Mouse (Mus musculus): Measurements from ENCODE around the gene Slc7a5. TPM values are rescaled to one million over a fixed set of nuclear protein-coding genes. Genes with fewer than 3 reads are reported as not detected.
A peak's percentile ranks its signal among the peaks of the same experiment; 100 is the strongest.

Slc7a5 gene
- total and polyA plus RNA-seq, 3 experiments: 32.6 to 141 (median 127) TPM

DNA sequence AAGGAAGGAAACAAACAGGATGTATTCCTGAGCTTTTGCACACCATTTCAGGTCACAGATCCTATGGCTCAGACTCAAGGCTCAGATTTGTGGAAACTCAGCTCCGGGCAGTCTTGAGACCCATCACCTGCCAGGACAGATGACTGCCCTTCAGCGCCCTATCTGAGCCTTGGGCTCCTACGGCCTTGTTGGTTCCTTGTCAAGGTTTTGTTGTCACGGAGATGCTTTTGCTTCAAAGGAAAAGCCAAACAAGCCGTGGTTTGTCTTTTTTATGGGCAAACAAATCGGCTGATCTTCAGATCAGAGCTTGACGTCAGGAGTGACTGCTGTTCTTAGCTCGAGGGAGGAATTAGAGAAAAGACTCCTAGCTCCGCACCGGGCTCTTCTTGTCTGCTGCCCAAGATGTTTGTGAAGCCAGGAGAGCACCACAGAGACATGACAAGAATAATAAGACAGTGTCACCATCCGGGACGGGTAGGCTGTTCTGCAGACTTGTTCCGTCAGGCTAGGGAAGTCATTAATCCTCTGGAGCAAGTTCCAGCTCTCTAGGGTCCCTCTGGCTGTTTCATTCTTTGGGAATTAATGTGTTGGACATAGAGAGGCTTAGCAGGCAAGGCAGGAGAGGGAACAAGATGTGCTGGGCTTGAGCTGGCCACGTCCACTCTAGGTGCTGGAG is 51.3 kb downstream of the Slc7a5 start:
- ATAC-seq (ENCODE audit: extremely low read depth, insufficient number of reproducible peaks, low FRiP score, poor library complexity, severe bottlenecking) (no peak), DNase-seq (ENCODE audit: low spot score) (no peak)
- H3K27me3 ChIP-seq (ENCODE audit: insufficient read depth, low read length): peaks cover 40% of the 10 kb centered on the region
- no peak for TF ChIP-seq GATA1 (IDR thresholded peaks at IDR 0.05; ENCODE audit: borderline replicate concordance, low read length)
- no peak for TF ChIP-seq TAL1 (conservative IDR thresholded peaks at IDR 0.05; ENCODE audit: low read depth, low read length)
- no peak for TF ChIP-seq GATA2 (IDR thresholded peaks at IDR 0.05; ENCODE audit: borderline replicate concordance, low read depth, low read length)
- TF ChIP-seq CTCF (IDR thresholded peaks at IDR 0.05; ENCODE audit: low read depth, low read length): no peak
- no peak for TF ChIP-seq POLR2AphosphoS5 (IDR thresholded peaks at IDR 0.05; ENCODE audit: insufficient replicate concordance, low read depth, low read length)
- no peaks in the 10 kb centered on the region for H3K36me3 ChIP-seq (replicated peaks)
- no peaks in the 10 kb centered on the region for H3K9me3 ChIP-seq (replicated peaks)
- H3K4me1 ChIP-seq (ENCODE audit: insufficient read depth, low read depth, low read length): peaks cover 22% of the 10 kb centered on the region
- no peak overlapping the region for H3K4me3 ChIP-seq (ENCODE audit: low read depth, low read length)

DNA sequence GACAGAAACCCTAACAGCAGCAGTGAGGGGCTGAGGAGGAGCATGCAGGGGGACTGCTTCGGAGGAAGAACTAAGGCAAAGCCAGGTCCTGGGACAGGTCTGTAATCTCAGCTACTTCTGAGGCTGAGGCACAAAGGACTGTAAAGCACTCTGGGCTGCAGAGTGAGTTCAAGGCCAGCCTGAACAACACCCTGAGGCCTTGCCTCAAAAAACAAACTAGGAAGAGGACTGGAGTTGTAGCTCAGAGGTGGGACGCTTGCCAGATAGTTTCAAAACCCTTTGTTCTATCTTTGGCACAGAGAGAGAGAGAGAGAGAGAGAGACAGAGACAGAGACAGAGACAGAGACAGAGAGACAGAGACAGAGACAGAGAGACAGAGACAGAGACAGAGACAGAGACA is 53.9 kb downstream of the Slc7a5 start:
- H3K4me1 ChIP-seq (ENCODE audit: insufficient read depth, low read depth, low read length): peaks cover 35% of the 10 kb centered on the region

DNA sequence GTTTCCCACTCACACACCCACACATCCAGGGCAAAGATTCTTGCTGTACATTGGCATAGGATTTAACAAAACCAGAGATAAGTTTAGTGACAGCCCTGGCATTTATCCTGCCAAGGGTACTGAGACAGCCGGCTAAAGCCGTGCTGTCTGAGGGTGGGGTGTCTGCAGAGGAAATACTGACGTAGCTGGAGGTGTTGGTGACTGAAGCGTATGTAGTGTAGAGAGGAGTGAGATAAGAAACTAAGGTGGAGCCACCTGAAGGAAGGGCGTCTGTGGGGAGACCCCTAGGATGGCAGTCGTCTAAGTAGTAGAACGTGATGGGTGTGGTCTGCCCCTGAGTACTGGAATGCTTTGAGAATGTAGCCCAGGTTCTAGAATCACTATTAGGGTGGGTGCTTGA is 55.0 kb downstream of the Slc7a5 start:
- no peaks in the 10 kb centered on the region for H3K9me3 ChIP-seq (replicated peaks)
- no peak overlapping the region for H3K4me3 ChIP-seq (ENCODE audit: low read depth, low read length)
- TF ChIP-seq GATA1 (IDR thresholded peaks at IDR 0.05; ENCODE audit: borderline replicate concordance, low read length): no peak
- TF ChIP-seq POLR2AphosphoS5 (IDR thresholded peaks at IDR 0.05; ENCODE audit: insufficient replicate concordance, low read depth, low read length): no peak
- TF ChIP-seq GATA2 (IDR thresholded peaks at IDR 0.05; ENCODE audit: borderline replicate concordance, low read depth, low read length): no peak
- no peak for TF ChIP-seq CTCF (IDR thresholded peaks at IDR 0.05; ENCODE audit: low read depth, low read length)
- TF ChIP-seq TAL1 (conservative IDR thresholded peaks at IDR 0.05; ENCODE audit: low read depth, low read length): no peak
- H3K27me3 ChIP-seq (ENCODE audit: insufficient read depth, low read length): peaks cover 21% of the 10 kb centered on the region
- no peak for ATAC-seq (ENCODE audit: extremely low read depth, insufficient number of reproducible peaks, low FRiP score, poor library complexity, severe bottlenecking)
- DNase-seq (ENCODE audit: low spot score): no peak
- no peaks in the 10 kb centered on the region for H3K36me3 ChIP-seq (replicated peaks)
- H3K4me1 ChIP-seq (ENCODE audit: insufficient read depth, low read depth, low read length): peaks cover 42% of the 10 kb centered on the region

More for the DNA sequence above, 53.9 kb downstream of the Slc7a5 start:
- H3K36me3 ChIP-seq (replicated peaks): no peaks in the 10 kb centered on the region
- no peak for DNase-seq (ENCODE audit: low spot score)
- no peak overlapping the region for H3K4me3 ChIP-seq (ENCODE audit: low read depth, low read length)
- H3K27me3 ChIP-seq (ENCODE audit: insufficient read depth, low read length): peaks cover 24% of the 10 kb centered on the region
- TF ChIP-seq CTCF (IDR thresholded peaks at IDR 0.05; ENCODE audit: low read depth, low read length) (no peak), TAL1 (conservative IDR thresholded peaks at IDR 0.05; ENCODE audit: low read depth, low read length) (no peak), POLR2AphosphoS5 (IDR thresholded peaks at IDR 0.05; ENCODE audit: insufficient replicate concordance, low read depth, low read length) (no peak), GATA1 (IDR thresholded peaks at IDR 0.05; ENCODE audit: borderline replicate concordance, low read length) (no peak), GATA2 (IDR thresholded peaks at IDR 0.05; ENCODE audit: borderline replicate concordance, low read depth, low read length) (no peak)
- no peak for ATAC-seq (ENCODE audit: extremely low read depth, insufficient number of reproducible peaks, low FRiP score, poor library complexity, severe bottlenecking)
- H3K9me3 ChIP-seq (replicated peaks): no peaks in the 10 kb centered on the region

DNA sequence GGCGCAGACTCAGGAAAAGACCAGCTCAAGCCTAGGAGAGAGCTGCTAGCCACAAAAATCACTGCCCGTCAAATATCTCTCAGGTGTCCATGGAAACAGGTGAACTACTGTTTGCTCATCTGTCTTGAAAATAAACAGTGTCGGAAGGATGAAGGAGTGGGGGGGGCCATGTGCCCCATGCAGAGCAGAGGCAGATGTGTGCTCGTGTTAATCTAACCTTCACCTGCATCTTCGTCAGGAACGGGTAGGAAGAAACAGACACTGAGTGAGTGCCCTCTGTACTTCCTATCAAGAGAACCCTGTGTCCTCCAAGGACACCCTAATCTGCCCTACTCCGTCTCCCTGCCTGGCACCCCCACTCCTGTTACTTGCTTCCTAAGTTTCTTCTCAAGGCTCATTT is 55.8 kb downstream of the Slc7a5 start:
- peaks cover 49% of the 10 kb centered on the region for H3K4me1 ChIP-seq (ENCODE audit: insufficient read depth, low read depth, low read length)
- no peak for TF ChIP-seq CTCF (IDR thresholded peaks at IDR 0.05; ENCODE audit: low read depth, low read length)
- TF ChIP-seq GATA1 (IDR thresholded peaks at IDR 0.05; ENCODE audit: borderline replicate concordance, low read length): no peak
- TF ChIP-seq GATA2 (IDR thresholded peaks at IDR 0.05; ENCODE audit: borderline replicate concordance, low read depth, low read length): no peak
- no peak for TF ChIP-seq POLR2AphosphoS5 (IDR thresholded peaks at IDR 0.05; ENCODE audit: insufficient replicate concordance, low read depth, low read length)
- no peak for TF ChIP-seq TAL1 (conservative IDR thresholded peaks at IDR 0.05; ENCODE audit: low read depth, low read length)
- peaks cover 22% of the 10 kb centered on the region for H3K27me3 ChIP-seq (ENCODE audit: insufficient read depth, low read length)
- H3K9me3 ChIP-seq (replicated peaks): no peaks in the 10 kb centered on the region
- no peaks in the 10 kb centered on the region for H3K36me3 ChIP-seq (replicated peaks)
- ATAC-seq (ENCODE audit: extremely low read depth, insufficient number of reproducible peaks, low FRiP score, poor library complexity, severe bottlenecking) (no peak), DNase-seq (ENCODE audit: low spot score) (no peak)
- H3K4me3 ChIP-seq (ENCODE audit: low read depth, low read length): no peak overlapping the region; the same call in 1 of the 2 replicates

DNA sequence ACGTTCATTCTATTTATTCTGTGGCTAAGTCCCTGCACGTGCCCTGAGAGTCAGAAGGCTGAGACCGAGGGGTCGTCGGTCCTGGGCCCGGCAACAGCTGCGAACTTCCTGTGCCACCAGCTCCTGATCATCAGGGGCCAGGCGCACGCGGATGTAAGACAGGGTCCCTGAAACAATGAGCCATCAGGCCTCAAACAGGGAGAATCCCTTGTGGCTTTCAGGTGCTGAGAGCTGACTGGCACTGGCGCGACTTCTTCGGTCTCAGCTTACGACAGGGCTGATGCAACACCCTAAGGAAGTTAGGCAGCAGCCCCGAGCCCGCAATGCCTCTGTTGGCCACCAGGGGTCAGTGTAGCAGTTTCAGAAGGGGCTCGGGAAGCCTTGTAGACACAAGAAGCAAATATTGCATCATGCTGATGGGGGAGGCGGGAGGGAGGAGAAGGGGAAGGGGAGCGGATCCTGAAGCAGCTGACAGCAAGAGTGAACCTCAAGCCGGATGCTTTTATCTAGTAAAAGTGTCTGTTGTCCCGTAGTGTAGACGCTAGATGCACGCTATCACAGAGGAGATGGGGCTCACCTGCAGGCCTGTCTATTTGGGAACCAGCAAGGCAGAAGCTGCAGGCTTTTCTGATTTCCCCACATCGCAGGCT is 56.5 kb downstream of the Slc7a5 start:
- no peaks in the 10 kb centered on the region for H3K9me3 ChIP-seq (replicated peaks)
- peaks cover 26% of the 10 kb centered on the region for H3K27me3 ChIP-seq (ENCODE audit: insufficient read depth, low read length)
- TF ChIP-seq GATA1 (IDR thresholded peaks at IDR 0.05; ENCODE audit: borderline replicate concordance, low read length) (no peak), CTCF (IDR thresholded peaks at IDR 0.05; ENCODE audit: low read depth, low read length) (peak; percentile 98), GATA2 (IDR thresholded peaks at IDR 0.05; ENCODE audit: borderline replicate concordance, low read depth, low read length) (no peak), POLR2AphosphoS5 (IDR thresholded peaks at IDR 0.05; ENCODE audit: insufficient replicate concordance, low read depth, low read length) (no peak), TAL1 (conservative IDR thresholded peaks at IDR 0.05; ENCODE audit: low read depth, low read length) (no peak)
- H3K4me3 ChIP-seq (ENCODE audit: low read depth, low read length): peak overlapping the region; percentile 65; the same call in 1 of the 2 replicates
- H3K4me1 ChIP-seq (ENCODE audit: insufficient read depth, low read depth, low read length): peaks cover 54% of the 10 kb centered on the region
- ATAC-seq (ENCODE audit: extremely low read depth, insufficient number of reproducible peaks, low FRiP score, poor library complexity, severe bottlenecking) (peak; percentile 85), DNase-seq (ENCODE audit: low spot score) (peak; percentile 72)
- H3K36me3 ChIP-seq (replicated peaks): no peaks in the 10 kb centered on the region

- Histone ChIP-seq H3K27me3 (ENCODE audit: insufficient read depth, low read length) (peaks cover 31% of the 10 kb centered on the region), H3K9me3 (replicated peaks) (no peaks in the 10 kb centered on the region), H3K36me3 (replicated peaks) (no peaks in the 10 kb centered on the region), H3K4me1 (ENCODE audit: insufficient read depth, low read depth, low read length) (peaks cover 54% of the 10 kb centered on the region), H3K4me3 (ENCODE audit: low read depth, low read length) (peak overlapping the region; percentile 5; the same call in 1 of the 2 replicates)
- DNase-seq (ENCODE audit: low spot score) (no peak), ATAC-seq (ENCODE audit: extremely low read depth, insufficient number of reproducible peaks, low FRiP score, poor library complexity, severe bottlenecking) (no peak)
- no peak for TF ChIP-seq GATA1 (IDR thresholded peaks at IDR 0.05; ENCODE audit: borderline replicate concordance, low read length)
- no peak for TF ChIP-seq GATA2 (IDR thresholded peaks at IDR 0.05; ENCODE audit: borderline replicate concordance, low read depth, low read length)
- no peak for TF ChIP-seq POLR2AphosphoS5 (IDR thresholded peaks at IDR 0.05; ENCODE audit: insufficient replicate concordance, low read depth, low read length)
- no peak for TF ChIP-seq CTCF (IDR thresholded peaks at IDR 0.05; ENCODE audit: low read depth, low read length)
- no peak for TF ChIP-seq TAL1 (conservative IDR thresholded peaks at IDR 0.05; ENCODE audit: low read depth, low read length)
These were observed 57.1 kb downstream of the Slc7a5 start for GRCm38 (mm10) chr8:121850436-121850820.

All from G1E (cell line).